ENCODE assay signal across 23 mouse cellular contexts in genomic region chr6:54012163-54012562, GRCm38 (mm10). TPM values are rescaled to one million over a fixed set of nuclear protein-coding genes. Genes with fewer than 3 reads are reported as not detected.
DNase-seq lines count a peak whose midpoint lies in the region; ATAC-seq and TF ChIP-seq lines count a peak whose summit lies in the region.
"Had no signal": no experiment of that assay in that cellular context is flagged by ENCODE, and none has a peak within 500 bp of the region (broad histone marks: within the 10 kb centered on the region; RNA-seq: fewer than 3 reads in every experiment).

No protein-coding gene starts in this region.

- no peak overlapping the region for H3K4me3 ChIP-seq in intestine, postnatal 0 days (ENCODE audit: low read depth, low read length)
- no peak overlapping the region for H3K4me3 ChIP-seq in intestine, embryonic 16.5 days (ENCODE audit: low read length)
- H3K4me3 ChIP-seq in lung, embryonic 15.5 days = no peak overlapping the region
- no peak overlapping the region for H3K4me3 ChIP-seq in stomach, postnatal 0 days (ENCODE audit: low read depth, low read length)
- H3K4me3 ChIP-seq: embryonic facial prominence, embryonic 15.5 days; erythroblast, embryonic 14.5 days; forebrain, embryonic 10.5 days; gastrocnemius, adult 2 months; heart, embryonic 13.5 days had no signal

- no peaks in the 10 kb centered on the region for H3K36me3 ChIP-seq in intestine, postnatal 0 days (ENCODE audit: control insufficient read depth, insufficient read depth)
- H3K36me3 ChIP-seq in intestine, embryonic 16.5 days (ENCODE audit: control insufficient read depth, insufficient read depth, low read length) = no peaks in the 10 kb centered on the region
- H3K36me3 ChIP-seq in lung, embryonic 15.5 days = no peaks in the 10 kb centered on the region
- H3K36me3 ChIP-seq in stomach, postnatal 0 days (ENCODE audit: control insufficient read depth, insufficient read depth, low read length) = no peaks in the 10 kb centered on the region
- H3K36me3 ChIP-seq: embryonic facial prominence, embryonic 15.5 days; forebrain, embryonic 10.5 days; heart, embryonic 13.5 days had no signal

- H3K4me2 ChIP-seq in intestine, postnatal 0 days (replicated peaks; ENCODE audit: low read depth) = no peak overlapping the region
- H3K4me2 ChIP-seq in intestine, embryonic 16.5 days (ENCODE audit: low read depth, low read length) = no peak overlapping the region
- no peak overlapping the region for H3K4me2 ChIP-seq in lung, embryonic 15.5 days
- no peak overlapping the region for H3K4me2 ChIP-seq in stomach, postnatal 0 days (replicated peaks; ENCODE audit: low read depth)
- H3K4me2 ChIP-seq: embryonic facial prominence, embryonic 15.5 days; heart, embryonic 13.5 days had no signal

- no peaks in the 10 kb centered on the region for H3K9me3 ChIP-seq in intestine, postnatal 0 days (ENCODE audit: control insufficient read depth)
- no peaks in the 10 kb centered on the region for H3K9me3 ChIP-seq in intestine, embryonic 16.5 days (ENCODE audit: control insufficient read depth, low read length)
- no peaks in the 10 kb centered on the region for H3K9me3 ChIP-seq in lung, embryonic 15.5 days
- no peaks in the 10 kb centered on the region for H3K9me3 ChIP-seq in stomach, postnatal 0 days (ENCODE audit: control insufficient read depth, low read length)
- H3K9me3 ChIP-seq: embryonic facial prominence, embryonic 15.5 days; forebrain, embryonic 10.5 days; heart, embryonic 13.5 days had no signal

- TF ChIP-seq EP300 in stomach, postnatal 0 days (optimal IDR thresholded peaks at IDR 0.05) = no peak

- no peaks in the 10 kb centered on the region for H3K27me3 ChIP-seq in intestine, postnatal 0 days (replicated peaks; ENCODE audit: control insufficient read depth, insufficient read depth, low read length)
- H3K27me3 ChIP-seq in intestine, embryonic 16.5 days (replicated peaks; ENCODE audit: control insufficient read depth, insufficient read depth, low read length) = no peaks in the 10 kb centered on the region; the same call in 1 of the 2 replicates
- H3K27me3 ChIP-seq in lung, embryonic 15.5 days = no peaks in the 10 kb centered on the region
- no peaks in the 10 kb centered on the region for H3K27me3 ChIP-seq in stomach, postnatal 0 days (ENCODE audit: control insufficient read depth, insufficient read depth, low read length)
- H3K27me3 ChIP-seq: embryonic facial prominence, embryonic 15.5 days; heart, embryonic 13.5 days had no signal

- H3K9ac ChIP-seq in intestine, postnatal 0 days (ENCODE audit: low read depth, low read length) = no peak overlapping the region
- H3K9ac ChIP-seq in intestine, embryonic 16.5 days (ENCODE audit: low read depth, low read length) = no peak overlapping the region
- no peak overlapping the region for H3K9ac ChIP-seq in lung, embryonic 15.5 days
- no peak overlapping the region for H3K9ac ChIP-seq in stomach, postnatal 0 days (ENCODE audit: low read length)
- H3K9ac ChIP-seq: embryonic facial prominence, embryonic 15.5 days; heart, embryonic 13.5 days had no signal

- no peak for DNase-seq in lung, postnatal 10 days
- peak; percentile 27 for DNase-seq in brain, adult 2 months (ENCODE audit: low read depth, low spot score)
- DNase-seq in stomach, postnatal 0 days (ENCODE audit: low spot score) = no peak
- no peak for DNase-seq in gastrocnemius, postnatal 36 days
- DNase-seq: adrenal gland, postnatal 10 days; cerebellum, adult 11-12 months; cerebellum, postnatal 10 days; embryo, embryonic 11 days; gastrocnemius, adult 2 months; gastrocnemius, postnatal 25 days; heart, postnatal 36 days had no signal

- intact Hi-C loops in gastrocnemius, postnatal 36 days (cut with DNase I) = no loop called here

- 83% methylated on average over 1 of the region's 1 CpGs for WGBS in intestine, postnatal 0 days
- WGBS in intestine, embryonic 16.5 days = 98% methylated on average over 1 of the region's 1 CpGs
- 75% methylated on average over 1 of the region's 1 CpGs for WGBS in lung, embryonic 15.5 days
- 81% methylated on average over 1 of the region's 1 CpGs for WGBS in stomach, postnatal 0 days

- no peak for ATAC-seq in intestine, postnatal 0 days
- ATAC-seq in intestine, embryonic 16.5 days = no peak
- no peak for ATAC-seq in lung, embryonic 15.5 days (ENCODE audit: borderline replicate concordance, extremely low read depth, low FRiP score, low TSS enrichment)
- ATAC-seq in stomach, postnatal 0 days (ENCODE audit: low FRiP score, low TSS enrichment) = no peak
- ATAC-seq: forebrain, embryonic 14.5 days; hindbrain, embryonic 16.5 days; inflammation-experienced regulatory T-cells, adult 6 months had no signal

- H3K4me1 ChIP-seq in intestine, postnatal 0 days (replicated peaks; ENCODE audit: control insufficient read depth, insufficient read depth, low read length) = no peaks in the 10 kb centered on the region
- H3K4me1 ChIP-seq in intestine, embryonic 16.5 days (ENCODE audit: control insufficient read depth, insufficient read depth, low read length) = no peaks in the 10 kb centered on the region
- peaks cover 47% of the 10 kb centered on the region for H3K4me1 ChIP-seq in lung, embryonic 15.5 days
- H3K4me1 ChIP-seq in stomach, postnatal 0 days (replicated peaks; ENCODE audit: control insufficient read depth, insufficient read depth) = no peaks in the 10 kb centered on the region

- H3K27ac ChIP-seq in intestine, postnatal 0 days (ENCODE audit: low read depth, low read length) = no peak overlapping the region
- H3K27ac ChIP-seq in intestine, embryonic 16.5 days (ENCODE audit: low read length) = no peak overlapping the region
- 0 out of 2 replicates have a peak overlapping the region, but pooled peaks have one; percentile 0 for H3K27ac ChIP-seq in lung, embryonic 15.5 days
- H3K27ac ChIP-seq in stomach, postnatal 0 days (replicated peaks) = no peak overlapping the region
- H3K27ac ChIP-seq: embryonic facial prominence, embryonic 15.5 days; forebrain, embryonic 10.5 days; gastrocnemius, adult 2 months; heart, embryonic 13.5 days had no signal

- TF ChIP-seq CTCF in intestine, postnatal 0 days (IDR thresholded peaks at IDR 0.05; ENCODE audit: low read depth) = peak; percentile 26
- peak; percentile 24; the same call in 1 of the 2 replicates for TF ChIP-seq CTCF in stomach, postnatal 0 days (IDR thresholded peaks at IDR 0.05; ENCODE audit: low read depth)

RNA-seq across cellular contexts. Expression of gene Chn2, which starts 27.2 kb away (rescaled TPM):
- 19.6 and 24.3 TPM in 2 replicates for polyA plus RNA-seq in intestine, postnatal 0 days (2015; fragmentation: Nextera tagmentation; extraction: Ambion mirVana)
- 20.2 and 20.8 TPM in 2 replicates for polyA plus RNA-seq in intestine, embryonic 16.5 days (2015; fragmentation: Nextera tagmentation; extraction: Ambion mirVana)
- 13.0 and 13.6 TPM in 2 replicates for polyA plus RNA-seq in lung, embryonic 15.5 days (2015; fragmentation: Nextera tagmentation; extraction: Ambion mirVana)
- 19.1 and 21.7 TPM in 2 replicates for polyA plus RNA-seq in stomach, postnatal 0 days (2015; fragmentation: Nextera tagmentation; extraction: Ambion mirVana)
- 1 to 10 TPM; 1.1 to 1.5 TPM for total RNA-seq in gastrocnemius, postnatal 36 days (2021)
- total RNA-seq: MEL had no signal
- polyA plus RNA-seq: erythroblast, embryonic 14.5 days had no signal

RNA-seq across cellular contexts. Expression of gene Cpvl, which starts 33.7 kb away (rescaled TPM):
- 0.77 and 0.82 TPM in 2 replicates for polyA plus RNA-seq in intestine, postnatal 0 days (2015; fragmentation: Nextera tagmentation; extraction: Ambion mirVana)
- polyA plus RNA-seq in intestine, embryonic 16.5 days (2015; fragmentation: Nextera tagmentation; extraction: Ambion mirVana) = 0.09 and 0.34 TPM in 2 replicates
- polyA plus RNA-seq in lung, embryonic 15.5 days (2015; fragmentation: Nextera tagmentation; extraction: Ambion mirVana) = 0.14 and 0.19 TPM in 2 replicates
- polyA plus RNA-seq in stomach, postnatal 0 days (2015; fragmentation: Nextera tagmentation; extraction: Ambion mirVana) = 0.06 and 0.15 TPM in 2 replicates
- total RNA-seq in gastrocnemius, postnatal 36 days (2021) = not detected
- total RNA-seq: adrenal gland, postnatal 10 days; gastrocnemius, adult 2 months; gastrocnemius, postnatal 25 days; heart, postnatal 36 days; MEL had no signal
- polyA plus RNA-seq: embryonic facial prominence, embryonic 15.5 days; erythroblast, embryonic 14.5 days; forebrain, embryonic 10.5 days; forebrain, embryonic 14.5 days; heart, embryonic 13.5 days; heart, postnatal 0 days; inflammation-experienced regulatory T-cells, adult 6 months had no signal
